Mouse (Mus musculus) urinary bladder, adult 2 months (tissue): ENCODE results near the gene Ecsit. TPM values are rescaled to one million over a fixed set of nuclear protein-coding genes. Genes with fewer than 3 reads are reported as not detected.

Experiments used
- DNase-seq: peaks from one replicate; pipeline ENCODE4 v3.0.0; 2022; ENCODE audit warnings: low spot score
- polyA plus RNA-seq: library from polyadenylated mRNA; depleted of rRNA; stranded (reverse); fragments of >200 nt; gene quantifications from 2 replicates; pipeline ENCODE4 v1.2.3, GENCODE M21; 2012; rRNA removed

Ecsit gene
- polyA plus RNA-seq, 1 experiment, result 40.3 TPM

GRCm38 (mm10) chr9:22051161-22051957 is 33.9 kb downstream of the Ecsit start:
- no peak for DNase-seq

- no peak for DNase-seq
Observed at GRCm38 (mm10) chr9:22050351-22050889, 34.8 kb downstream of the Ecsit start.

- no peak for DNase-seq
Observed at GRCm38 (mm10) chr9:22049721-22050270, 35.4 kb downstream of the Ecsit start.

- no peak for DNase-seq
Observed at GRCm38 (mm10) chr9:22049315-22049714, 35.9 kb downstream of the Ecsit start.

GRCm38 (mm10) chr9:22047329-22047728 is 37.9 kb downstream of the Ecsit start:
- DNase-seq, result no peak

GRCm38 (mm10) chr9:22041832-22042231 is 43.4 kb downstream of the Ecsit start:
- DNase-seq, result no peak

- DNase-seq, result no peak
Observed at GRCm38 (mm10) chr9:22037826-22038225, 47.4 kb downstream of the Ecsit start.

- DNase-seq, result no peak
Observed at GRCm38 (mm10) chr9:22035300-22036044, 49.8 kb downstream of the Ecsit start.

GRCm38 (mm10) chr9:22030386-22030785 is 54.9 kb downstream of the Ecsit start:
- DNase-seq, result no peak

GRCm38 (mm10) chr9:22028467-22028866 is 56.8 kb downstream of the Ecsit start:
- DNase-seq, result no peak

GRCm38 (mm10) chr9:22024592-22024991 is 60.6 kb downstream of the Ecsit start:
- no peak for DNase-seq

Other genes starting within 250 kb of the Ecsit start
- gene Angptl8, start 249.9 kb downstream of the Ecsit start, polyA plus RNA-seq, result 1.2 and 2.0 TPM in 2 replicates
- gene Dock6, start 232.8 kb downstream of the Ecsit start, polyA plus RNA-seq, result 89.2 and 102 TPM in 2 replicates
- 54.4 and 59.9 TPM in 2 replicates for gene Rab3d, start 167.2 kb downstream of the Ecsit start, polyA plus RNA-seq
- 8.8 and 9.4 TPM in 2 replicates for gene Ccdc159, start 158.0 kb downstream of the Ecsit start, polyA plus RNA-seq
- 93.0 and 101 TPM in 2 replicates for gene Tmem205, start 157.9 kb downstream of the Ecsit start, polyA plus RNA-seq
- 14.5 and 17.1 TPM in 2 replicates for gene Plppr2, start 148.4 kb downstream of the Ecsit start, polyA plus RNA-seq
- 4.6 and 6.4 TPM in 2 replicates for gene Swsap1, start 129.7 kb downstream of the Ecsit start, polyA plus RNA-seq
- 1.8 and 2.1 TPM in 2 replicates for gene Epor, start 121.9 kb downstream of the Ecsit start, polyA plus RNA-seq
- gene Rgl3, start 96.0 kb downstream of the Ecsit start, polyA plus RNA-seq, result 25.7 and 27.3 TPM in 2 replicates
- gene Ccdc151, start 82.8 kb downstream of the Ecsit start, polyA plus RNA-seq, result 0.19 and 0.29 TPM in 2 replicates
- gene Prkcsh, start 82.6 kb downstream of the Ecsit start, polyA plus RNA-seq, result 84.4 and 86.5 TPM in 2 replicates
- gene Elavl3, start 33.4 kb downstream of the Ecsit start, polyA plus RNA-seq, result 0.06 and 0.16 TPM in 2 replicates
- gene Gm49318, start 14.2 kb downstream of the Ecsit start, polyA plus RNA-seq, result not detected in 2 replicates
- gene Zfp653, start 14.1 kb downstream of the Ecsit start, polyA plus RNA-seq, result 18.0 and 21.3 TPM in 2 replicates
- 3,917 and 4,778 TPM in 2 replicates for gene Cnn1, start 13.8 kb upstream of the Ecsit start, polyA plus RNA-seq
- 74.8 and 97.4 TPM in 2 replicates for gene Elof1, start 31.7 kb upstream of the Ecsit start, polyA plus RNA-seq
- gene Acp5, start 50.3 kb upstream of the Ecsit start, polyA plus RNA-seq, result 24.0 and 35.7 TPM in 2 replicates
- 84.1 and 92.9 TPM in 2 replicates for gene Pigyl, start 71.4 kb upstream of the Ecsit start, polyA plus RNA-seq
- 1.3 and 1.4 TPM in 2 replicates for gene Zfp872, start 102.7 kb upstream of the Ecsit start, polyA plus RNA-seq
- 44.2 and 47.3 TPM in 2 replicates for gene Zfp809, start 140.3 kb upstream of the Ecsit start, polyA plus RNA-seq
- 0.26 and 0.34 TPM in 2 replicates for gene Zfp599, start 174.5 kb upstream of the Ecsit start, polyA plus RNA-seq
- 11.9 and 12.6 TPM in 2 replicates for gene Zfp810, start 222.2 kb upstream of the Ecsit start, polyA plus RNA-seq